Mouse (Mus musculus) subcutaneous adipose tissue, adult 2 months (tissue): ENCODE measurements around the gene Gm15013. TPM values are rescaled to one million over a fixed set of nuclear protein-coding genes. Genes with fewer than 3 reads are reported as not detected.

Experiments
- polyA plus RNA-seq: library from polyadenylated mRNA; depleted of rRNA; stranded (reverse); fragments of >200 nt; gene quantifications from 2 replicates; pipeline ENCODE4 v1.2.3, GENCODE M21; 2012; ENCODE audit warnings: low replicate concordance; rRNA removed

Gene Gm15013
- polyA plus RNA-seq = not detected in 2 replicates

GRCm38 (mm10) chrX:139714381-139714780, at the start of gene Gm15013:
Gm15013 (minus strand) TSS chrX:139714481.

GRCm38 (mm10) chrX:139684775-139685695, 29.2 kb downstream of the Gm15013 start, which contains the start of gene Tbc1d8b:
Tbc1d8b (plus strand) TSS chrX:139684996.

Other genes with a start within 250 kb of the Gm15013 start
- 0.69 TPM in 1 of 2 replicates, not detected in the other for gene D330045A20Rik, start 234.1 kb downstream of the Gm15013 start, polyA plus RNA-seq
- 0.23 and 20.3 TPM in 2 replicates for gene Rnf128, start 151.2 kb downstream of the Gm15013 start, polyA plus RNA-seq
- 1.5 and 2.8 TPM in 2 replicates for gene Tbc1d8b, start 29.5 kb downstream of the Gm15013 start, polyA plus RNA-seq
- gene Ripply1, start 67.9 kb upstream of the Gm15013 start, polyA plus RNA-seq = not detected in 2 replicates
- gene Cldn2, start 86.3 kb upstream of the Gm15013 start, polyA plus RNA-seq = 0.17 and 1.7 TPM in 2 replicates
- 18.1 and 35.3 TPM in 2 replicates for gene Morc4, start 157.2 kb upstream of the Gm15013 start, polyA plus RNA-seq